Mouse (Mus musculus) ZHBTc4 (cell line): ENCODE results near the gene Nptx2.

Experiments used
- DNase-seq: peaks from one replicate; pipeline ENCODE4 v3.0.0-alpha.2; 2011; ENCODE audit warnings: low read depth, low spot score

Nptx2 gene

DNA sequence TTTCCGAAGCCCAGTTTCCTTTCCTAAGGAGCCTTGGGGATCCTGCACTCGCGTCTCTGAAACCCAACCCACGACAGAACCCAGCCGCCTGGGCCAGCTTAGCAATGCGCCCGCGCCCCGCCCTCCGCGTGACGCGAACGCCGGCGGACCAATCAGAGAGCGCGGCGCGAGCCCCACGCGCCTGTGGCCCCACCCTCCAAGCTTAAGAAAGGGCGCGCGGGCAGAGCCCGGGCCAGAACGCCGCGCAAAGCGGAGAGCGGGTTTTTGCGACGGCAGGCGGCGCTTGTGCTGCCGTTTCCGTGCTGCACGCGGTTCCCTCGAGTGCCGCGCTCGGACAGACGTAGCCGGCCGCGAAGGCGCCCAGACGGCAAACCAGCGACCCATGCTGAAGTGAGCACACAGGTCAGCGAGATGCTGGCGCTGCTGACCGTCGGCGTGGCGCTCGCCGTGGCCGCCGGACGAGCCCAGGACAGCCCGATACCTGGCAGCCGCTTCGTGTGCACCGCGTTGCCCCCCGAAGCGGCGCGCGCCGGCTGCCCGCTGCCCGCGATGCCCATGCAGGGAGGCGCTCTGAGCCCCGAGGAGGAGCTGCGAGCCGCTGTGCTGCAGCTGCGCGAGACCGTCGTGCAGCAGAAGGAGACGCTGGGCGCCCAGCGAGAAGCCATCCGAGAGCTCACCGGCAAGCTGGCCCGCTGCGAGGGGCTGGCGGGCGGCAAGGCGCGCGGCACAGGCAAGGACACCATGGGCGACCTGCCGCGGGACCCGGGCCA lies at the start of gene Nptx2:
Gene Nptx2, plus strand, starts transcription at position 250 of the 770 bp plus-strand sequence.
- peak; percentile 98 for DNase-seq

GRCm38 (mm10) chr5:144496481-144496880 lies 49.2 kb upstream of the Nptx2 start:
- DNase-seq: no peak

GRCm38 (mm10) chr5:144504239-144504638 lies 41.5 kb upstream of the Nptx2 start:
- DNase-seq: no peak

- peak; percentile 69 for DNase-seq
These were observed 40.0 kb upstream of the Nptx2 start for GRCm38 (mm10) chr5:144505731-144506130.

GRCm38 (mm10) chr5:144506156-144506555 lies 39.5 kb upstream of the Nptx2 start:
- peak; percentile 77 for DNase-seq

- peak; percentile 79 for DNase-seq
These were observed 38.8 kb upstream of the Nptx2 start for GRCm38 (mm10) chr5:144506689-144507552.

DNA sequence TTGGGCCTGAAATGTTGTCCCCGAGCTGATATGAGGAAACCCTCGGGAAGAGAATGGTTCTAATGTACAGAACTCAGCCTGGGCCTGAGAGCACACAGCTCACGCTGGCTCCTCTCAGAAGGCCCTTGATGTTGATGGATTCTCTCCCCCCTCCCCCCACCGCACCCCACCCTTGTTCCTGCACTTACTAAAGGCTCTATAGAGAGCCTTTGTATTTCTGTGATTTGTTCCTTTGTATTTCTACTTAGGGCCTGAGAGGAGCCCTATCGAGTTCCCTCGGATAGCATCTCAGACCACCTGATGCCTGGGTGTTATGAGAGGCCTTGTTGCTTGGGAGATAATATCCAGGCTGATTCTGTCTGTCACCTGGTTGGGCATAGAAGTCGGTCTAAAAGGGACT lies 36.3 kb upstream of the Nptx2 start:
- DNase-seq: peak; percentile 83

GRCm38 (mm10) chr5:144514738-144515137 lies 31.0 kb upstream of the Nptx2 start:
- peak; percentile 85 for DNase-seq

- no peak for DNase-seq
These were observed 30.5 kb upstream of the Nptx2 start for GRCm38 (mm10) chr5:144515241-144515640.

DNA sequence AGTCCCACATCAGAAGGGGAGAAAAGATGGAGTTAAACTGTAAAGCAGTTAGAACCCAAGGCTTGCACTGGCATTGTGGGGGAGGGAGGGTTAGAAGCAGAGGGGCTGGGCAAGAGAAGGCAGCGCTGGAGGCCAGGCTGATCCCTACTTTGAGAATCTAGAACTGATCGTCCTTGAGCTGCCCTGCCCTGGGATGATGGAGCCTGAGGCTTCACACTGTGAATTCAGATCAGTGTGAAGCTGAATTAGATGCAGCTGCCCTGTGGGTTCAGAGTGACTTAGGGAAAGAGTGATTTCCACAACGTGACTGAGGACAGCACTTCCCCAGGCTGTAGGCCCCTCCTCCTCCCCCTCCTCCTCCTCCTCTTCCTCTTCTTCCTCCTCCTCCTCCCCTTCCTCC lies 25.6 kb upstream of the Nptx2 start:
- DNase-seq: peak; percentile 65

GRCm38 (mm10) chr5:144524774-144525173 lies 20.9 kb upstream of the Nptx2 start:
- no peak for DNase-seq

DNA sequence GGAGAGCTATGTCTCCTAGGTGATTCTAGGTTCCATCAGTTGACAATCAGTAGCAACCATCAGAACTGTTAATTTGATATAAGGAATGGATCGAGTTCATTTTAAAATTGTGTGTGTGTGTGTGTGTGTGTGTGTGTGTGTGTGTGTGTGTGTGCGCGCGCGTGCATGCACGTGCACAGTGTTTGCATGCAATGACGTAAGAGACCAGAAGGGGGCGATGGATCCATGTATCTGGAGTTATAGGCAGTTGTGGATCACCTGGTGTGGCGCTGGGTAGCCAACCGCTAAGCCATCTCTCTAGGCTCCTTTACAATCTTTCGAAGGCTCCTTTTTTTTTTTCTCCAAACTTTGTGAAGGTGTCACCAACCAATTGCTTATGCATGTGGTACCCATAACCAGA lies 16.6 kb upstream of the Nptx2 start:
- DNase-seq: peak; percentile 58

DNA sequence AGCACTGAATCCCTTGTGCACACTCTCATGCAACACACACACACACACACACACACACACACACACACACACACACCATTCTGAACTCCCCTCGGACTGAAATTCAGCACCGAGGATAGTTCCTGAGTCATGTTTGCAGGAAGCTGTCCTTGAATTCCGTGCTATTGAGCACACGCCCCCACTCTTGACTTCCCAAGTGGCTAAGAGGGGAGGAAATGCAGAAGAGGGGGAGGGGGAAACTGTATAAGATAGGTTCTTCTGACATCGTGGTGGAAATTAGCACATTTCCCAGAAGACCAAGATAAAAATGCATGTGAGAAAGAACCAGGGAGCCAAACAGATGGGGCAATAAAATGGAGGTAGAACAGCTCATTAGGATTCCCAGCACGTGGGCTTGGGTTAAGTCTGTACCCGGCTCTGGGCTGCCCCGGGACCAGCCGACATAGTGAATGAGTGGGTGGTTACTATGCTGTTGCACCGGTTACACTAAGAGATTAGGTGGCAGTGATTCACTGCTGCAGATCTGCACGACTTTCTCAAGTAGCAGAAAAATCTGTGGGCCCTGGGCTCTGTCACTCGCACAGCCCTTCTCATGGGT lies 2.9 kb upstream of the Nptx2 start:
- DNase-seq: peak; percentile 74

- no peak for DNase-seq
These were observed 807 bp downstream of the Nptx2 start for GRCm38 (mm10) chr5:144546423-144546995.

DNA sequence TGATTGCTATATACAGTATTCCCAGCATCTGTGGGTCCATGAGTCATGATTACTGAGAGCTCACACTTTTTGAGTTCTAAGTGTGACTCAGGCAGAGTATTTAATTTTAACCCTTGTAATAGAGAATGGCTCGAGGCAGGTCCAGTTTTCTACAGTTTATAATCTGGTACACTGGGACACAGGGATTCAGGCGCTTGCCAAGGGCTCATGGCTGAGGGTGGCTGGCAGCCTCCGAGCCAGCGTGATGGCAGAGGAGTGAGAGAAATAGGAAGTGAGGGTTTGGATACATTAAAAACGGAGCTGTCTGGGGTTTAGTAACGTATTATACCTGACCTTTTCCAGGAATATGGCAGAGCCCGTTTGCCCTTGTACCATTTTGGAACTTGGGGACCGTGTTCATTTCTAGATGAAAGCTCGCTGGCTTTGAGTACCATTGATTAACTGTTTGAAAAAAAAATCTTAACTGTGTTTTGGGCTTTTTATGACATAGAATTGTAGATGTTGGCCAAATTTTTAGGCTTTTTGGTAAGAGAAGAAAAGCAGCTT lies 1.7 kb downstream of the Nptx2 start:
- DNase-seq: no peak

GRCm38 (mm10) chr5:144548079-144548631 lies 2.5 kb downstream of the Nptx2 start:
- peak; percentile 70 for DNase-seq

DNA sequence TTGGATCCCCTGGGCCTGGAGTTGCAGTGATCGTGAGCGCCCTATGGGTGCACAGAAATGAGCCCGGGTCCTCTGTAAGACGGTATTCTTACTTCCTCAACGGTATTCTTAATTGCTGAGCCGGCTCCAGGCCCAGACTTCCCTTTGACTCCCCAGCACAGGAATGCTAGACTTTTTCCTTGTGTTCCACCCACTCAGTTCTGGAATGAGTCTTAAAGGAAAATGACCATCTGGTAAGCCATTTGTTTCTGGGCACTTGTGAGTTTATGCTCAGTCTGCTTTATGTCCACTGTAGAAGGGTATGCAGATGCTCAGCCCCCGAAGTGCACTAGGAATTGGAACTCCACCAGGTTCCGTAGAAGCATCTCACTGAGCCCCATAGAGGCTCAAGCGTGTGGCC lies 4.3 kb downstream of the Nptx2 start:
- DNase-seq: no peak

DNA sequence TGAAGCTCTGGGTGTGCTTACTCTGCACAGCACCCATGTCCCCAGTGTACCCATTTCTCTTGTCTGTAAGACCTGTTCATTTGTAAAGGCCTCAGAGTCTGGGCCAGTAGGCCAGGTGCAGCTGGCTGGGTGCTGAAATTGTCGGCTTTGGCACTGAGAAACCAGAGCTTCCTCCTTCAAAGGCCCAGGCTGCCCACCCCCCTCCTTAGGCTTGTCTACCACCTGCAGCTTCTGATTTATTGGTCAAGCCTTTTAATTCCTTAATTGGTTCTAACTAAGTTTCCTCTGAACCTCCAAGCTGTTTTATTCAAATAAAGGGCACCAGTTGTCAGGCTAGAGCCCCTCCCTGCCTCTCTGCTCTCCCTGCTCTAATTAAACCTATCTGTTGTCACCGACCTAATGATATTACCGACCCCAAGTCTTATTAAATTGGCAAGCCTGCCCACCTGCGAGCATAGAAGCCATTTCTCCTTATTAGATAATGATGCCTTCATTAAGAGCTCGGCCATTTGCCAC lies 5.0 kb downstream of the Nptx2 start:
- DNase-seq: no peak

DNA sequence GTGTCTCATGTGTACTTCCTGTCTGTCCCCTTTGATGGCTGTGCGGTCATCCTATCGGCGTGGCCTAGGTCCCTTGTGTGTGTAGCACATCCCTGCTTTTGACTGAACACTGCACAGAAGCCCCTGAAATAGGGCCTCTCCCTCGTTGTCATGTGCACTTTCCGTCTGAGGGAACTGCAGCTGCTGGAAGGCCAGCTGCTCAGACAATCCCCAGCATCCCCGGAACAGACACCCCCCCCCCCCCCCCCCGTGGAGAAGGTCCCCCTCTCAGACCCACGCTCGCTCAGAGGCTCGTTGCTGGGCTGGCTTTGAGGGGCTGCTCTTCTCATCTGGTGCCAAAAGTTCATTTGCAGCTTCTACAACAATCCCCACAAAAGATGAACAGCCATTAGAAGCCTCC lies 11.0 kb downstream of the Nptx2 start:
- peak; percentile 42 for DNase-seq

DNA sequence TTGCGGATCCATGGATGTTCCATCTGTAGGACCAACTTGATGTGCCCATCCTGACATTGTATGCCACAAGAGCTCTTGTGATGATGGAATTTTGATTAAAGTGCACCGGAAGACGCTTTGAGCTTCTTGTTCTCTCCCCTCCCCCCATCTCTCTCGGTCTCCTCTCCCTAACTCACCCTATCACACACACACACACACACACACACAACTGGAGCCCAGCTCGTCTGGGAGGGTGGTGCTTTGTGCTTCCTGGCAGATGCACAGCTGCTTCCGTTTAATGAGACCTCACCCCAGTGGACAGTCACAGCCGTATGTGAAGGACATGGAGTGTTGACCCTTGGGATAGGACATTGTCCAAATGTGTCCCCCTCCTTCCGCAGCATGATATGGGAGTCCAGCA lies 11.7 kb downstream of the Nptx2 start:
- DNase-seq: no peak

- DNase-seq: no peak
These were observed 12.8 kb downstream of the Nptx2 start for GRCm38 (mm10) chr5:144558481-144558880.
